Mouse (Mus musculus): ENCODE measurements around the gene Rnf43. TPM values are rescaled to one million over a fixed set of nuclear protein-coding genes. Genes with fewer than 3 reads are reported as not detected.

Rnf43 gene
- total RNA-seq, 1 experiment from 2014 or later: 5.5 TPM

GRCm38 (mm10) chr11:87747716-87748115 is 85.2 kb downstream of the Rnf43 start:
- DNase-seq: no peak

- no peak for DNase-seq
Observed at GRCm38 (mm10) chr11:87748132-87749119, 85.9 kb downstream of the Rnf43 start.

GRCm38 (mm10) chr11:87749192-87750042 is 86.9 kb downstream of the Rnf43 start:
- DNase-seq: no peak

GRCm38 (mm10) chr11:87750043-87750421 is 87.5 kb downstream of the Rnf43 start:
- DNase-seq: no peak

- no peak for DNase-seq
Observed at GRCm38 (mm10) chr11:87750521-87750920, 88.0 kb downstream of the Rnf43 start.

- no peak for DNase-seq
Observed at GRCm38 (mm10) chr11:87751031-87751430, 88.5 kb downstream of the Rnf43 start.

- DNase-seq: no peak
Observed at GRCm38 (mm10) chr11:87751491-87751966, 89.0 kb downstream of the Rnf43 start.

- DNase-seq: no peak
Observed at GRCm38 (mm10) chr11:87752307-87752706, 89.8 kb downstream of the Rnf43 start.

- DNase-seq: no peak
Observed at GRCm38 (mm10) chr11:87753255-87753654, 90.7 kb downstream of the Rnf43 start.

GRCm38 (mm10) chr11:87753891-87754501 is 91.5 kb downstream of the Rnf43 start:
- DNase-seq: no peak

- no peak for DNase-seq
Observed at GRCm38 (mm10) chr11:87754603-87755002, 92.1 kb downstream of the Rnf43 start.

- DNase-seq: no peak
Observed at GRCm38 (mm10) chr11:87755360-87756017, 93.0 kb downstream of the Rnf43 start.

- DNase-seq: no peak
Observed at GRCm38 (mm10) chr11:87756251-87756820, 93.8 kb downstream of the Rnf43 start.

GRCm38 (mm10) chr11:87757001-87757954 is 94.8 kb downstream of the Rnf43 start:
- no peak for DNase-seq

- DNase-seq: no peak
Observed at GRCm38 (mm10) chr11:87758161-87758911, 95.8 kb downstream of the Rnf43 start.

GRCm38 (mm10) chr11:87758957-87759608 is 96.6 kb downstream of the Rnf43 start:
- DNase-seq: no peak

GRCm38 (mm10) chr11:87759609-87760005 is 97.1 kb downstream of the Rnf43 start:
- no peak for DNase-seq

- no peak for DNase-seq
Observed at GRCm38 (mm10) chr11:87760301-87761081, 98.0 kb downstream of the Rnf43 start, which contains the start of gene Tspoap1. TSS of gene Tspoap1 (plus strand) at chr11:87760541.
